Mouse (Mus musculus): Measurements from ENCODE around the gene Slpi. TPM values are rescaled to one million over a fixed set of nuclear protein-coding genes. Genes with fewer than 3 reads are reported as not detected.
"Not testable (repeated sequence)": the region's sequence is repeated elsewhere in the genome, so short reads cannot be mapped to it uniquely, and the experiment has no call there.

The Slpi gene
- polyA plus RNA-seq, 1 experiment from 2014 or later = 1.2 TPM

- Histone ChIP-seq H3K4me2 (no peak overlapping the region), H3K27me3 (peaks cover 27% of the 10 kb centered on the region), H3K9me3 (no peaks in the 10 kb centered on the region), H3K4me3 (replicated peaks) (no peak overlapping the region), H3K36me3 (no peaks in the 10 kb centered on the region), H3K27ac (no peak overlapping the region), H3K4me1 (replicated peaks) (no peaks in the 10 kb centered on the region), H3K9ac (replicated peaks) (no peak overlapping the region)
- 74% methylated on average over 11 of the region's 11 CpGs for WGBS
- ATAC-seq (ENCODE audit: insufficient number of reproducible peaks, insufficient read depth, low FRiP score, low TSS enrichment, low read depth) = no peak
These were observed 32.5 kb downstream of the Slpi start for GRCm38 (mm10) chr2:164356177-164356967.

- H3K27me3 ChIP-seq = peaks cover 15% of the 10 kb centered on the region
- H3K36me3 ChIP-seq = no peaks in the 10 kb centered on the region
- WGBS = 89% methylated on average over 11 of the region's 11 CpGs
- H3K9ac ChIP-seq (replicated peaks) = no peak overlapping the region
- H3K4me2 ChIP-seq = no peak overlapping the region
- no peaks in the 10 kb centered on the region for H3K4me1 ChIP-seq (replicated peaks)
- no peaks in the 10 kb centered on the region for H3K9me3 ChIP-seq
- no peak overlapping the region for H3K4me3 ChIP-seq (replicated peaks)
- no peak overlapping the region for H3K27ac ChIP-seq
- ATAC-seq (ENCODE audit: insufficient number of reproducible peaks, insufficient read depth, low FRiP score, low TSS enrichment, low read depth) = no peak
These were observed 35.5 kb downstream of the Slpi start for GRCm38 (mm10) chr2:164353356-164353755.

- Histone ChIP-seq H3K27me3 (peaks cover 15% of the 10 kb centered on the region), H3K9me3 (no peaks in the 10 kb centered on the region), H3K9ac (replicated peaks) (no peak overlapping the region), H3K4me1 (replicated peaks) (no peaks in the 10 kb centered on the region), H3K27ac (no peak overlapping the region), H3K4me2 (no peak overlapping the region), H3K36me3 (no peaks in the 10 kb centered on the region), H3K4me3 (replicated peaks) (no peak overlapping the region)
- no peak for ATAC-seq (ENCODE audit: insufficient number of reproducible peaks, insufficient read depth, low FRiP score, low TSS enrichment, low read depth)
- WGBS = 88% methylated on average over 3 of the region's 3 CpGs
These were observed 36.2 kb downstream of the Slpi start for GRCm38 (mm10) chr2:164352697-164353096.

GRCm38 (mm10) chr2:164348980-164349379, 39.9 kb downstream of the Slpi start:
- Histone ChIP-seq H3K27ac (no peak overlapping the region), H3K36me3 (no peaks in the 10 kb centered on the region), H3K9me3 (no peaks in the 10 kb centered on the region), H3K4me1 (replicated peaks) (no peaks in the 10 kb centered on the region), H3K9ac (replicated peaks) (no peak overlapping the region), H3K4me3 (replicated peaks) (no peak overlapping the region), H3K4me2 (no peak overlapping the region), H3K27me3 (peaks cover 1% of the 10 kb centered on the region; the same call in 1 of the 2 replicates)
- ATAC-seq (ENCODE audit: insufficient number of reproducible peaks, insufficient read depth, low FRiP score, low TSS enrichment, low read depth) = no peak
- 90% methylated on average over 3 of the region's 3 CpGs for WGBS

DNA sequence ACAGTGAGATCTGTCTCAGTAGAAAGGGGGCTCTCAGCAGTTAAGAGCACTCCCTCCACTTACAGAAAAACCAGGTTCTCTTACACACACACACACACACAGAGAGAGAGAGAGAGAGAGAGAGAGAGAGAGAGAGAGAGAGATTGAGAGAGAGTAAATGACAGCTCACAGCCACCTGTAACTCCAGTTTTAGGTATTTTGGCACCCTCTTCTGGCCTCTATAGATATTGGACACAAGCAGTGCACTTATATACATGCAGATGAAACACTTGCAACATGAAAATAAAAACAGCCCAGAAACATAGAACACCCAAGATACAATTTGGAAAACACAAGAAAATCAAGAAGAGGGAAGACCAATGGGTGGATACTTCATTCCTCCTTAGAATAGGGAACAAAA, 41.2 kb downstream of the Slpi start:
- not testable (repeated sequence) for H3K9ac ChIP-seq (replicated peaks); ATAC-seq (ENCODE audit: insufficient number of reproducible peaks, insufficient read depth, low FRiP score, low TSS enrichment, low read depth); H3K4me3 ChIP-seq (replicated peaks); H3K36me3 ChIP-seq; H3K4me1 ChIP-seq (replicated peaks); H3K27ac ChIP-seq; H3K9me3 ChIP-seq; H3K27me3 ChIP-seq; H3K4me2 ChIP-seq

DNA sequence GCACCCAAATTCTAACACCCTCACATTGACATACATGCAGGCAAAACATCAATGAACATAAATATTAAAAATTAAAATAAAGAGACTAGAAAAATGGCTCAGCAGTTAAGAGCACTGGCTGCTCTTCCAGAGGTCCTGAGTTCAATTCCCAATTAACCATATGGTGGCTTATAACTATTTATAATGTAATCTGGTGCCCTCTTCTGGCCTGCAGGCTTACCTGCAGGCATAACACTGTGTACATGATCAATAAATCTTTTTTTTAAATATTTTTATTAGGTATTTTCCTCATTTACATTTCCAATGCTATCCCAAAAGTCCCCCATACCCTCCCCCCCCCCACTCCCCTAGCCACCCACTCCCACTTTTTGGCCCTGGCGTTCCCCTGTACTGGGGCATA, 45.2 kb downstream of the Slpi start:
- H3K4me1 ChIP-seq (replicated peaks); H3K9me3 ChIP-seq; H3K27ac ChIP-seq; H3K4me2 ChIP-seq; H3K27me3 ChIP-seq; H3K9ac ChIP-seq (replicated peaks); ATAC-seq (ENCODE audit: insufficient number of reproducible peaks, insufficient read depth, low FRiP score, low TSS enrichment, low read depth); H3K36me3 ChIP-seq; H3K4me3 ChIP-seq (replicated peaks): not testable (repeated sequence)
- 93% methylated on average over 1 of the region's 1 CpGs for WGBS

DNA sequence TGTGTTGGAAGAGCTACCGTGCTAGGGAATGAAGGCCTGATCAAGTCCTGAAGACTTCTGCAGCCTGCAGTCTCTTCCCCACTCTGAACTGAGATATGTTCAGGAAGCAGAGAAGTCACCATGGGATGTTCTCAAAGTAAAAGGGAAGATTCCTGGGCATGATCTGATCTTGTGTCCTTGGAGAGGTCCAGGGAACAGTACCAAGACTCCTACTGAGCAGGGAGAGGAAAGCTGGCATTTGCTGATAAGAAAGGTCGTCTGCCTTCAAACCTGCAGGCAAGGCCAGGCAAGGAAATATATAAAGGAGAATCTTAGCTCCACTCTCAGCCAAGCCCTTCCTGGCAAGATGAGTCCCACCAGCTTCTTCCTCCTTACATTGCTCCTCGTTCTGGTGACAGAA, 56.5 kb downstream of the Slpi start, which contains the start of gene Svs5:
TSS of gene Svs5 (plus strand) at position 301 of the 400 bp plus-strand sequence.
- not testable (repeated sequence) for ATAC-seq (ENCODE audit: insufficient number of reproducible peaks, insufficient read depth, low FRiP score, low TSS enrichment, low read depth); H3K9ac ChIP-seq (replicated peaks); H3K27me3 ChIP-seq; H3K4me2 ChIP-seq; H3K36me3 ChIP-seq; H3K9me3 ChIP-seq; H3K4me1 ChIP-seq (replicated peaks); H3K4me3 ChIP-seq (replicated peaks); H3K27ac ChIP-seq
- 83% methylated on average over 3 of the region's 3 CpGs for WGBS

GRCm38 (mm10) chr2:164320983-164321382, 67.9 kb downstream of the Slpi start:
- H3K9me3 ChIP-seq = no peaks in the 10 kb centered on the region
- H3K4me3 ChIP-seq (replicated peaks) = no peak overlapping the region
- H3K4me1 ChIP-seq (replicated peaks) = no peaks in the 10 kb centered on the region
- no peak overlapping the region for H3K9ac ChIP-seq (replicated peaks)
- no peak for ATAC-seq (ENCODE audit: insufficient number of reproducible peaks, insufficient read depth, low FRiP score, low TSS enrichment, low read depth)
- no peaks in the 10 kb centered on the region for H3K27me3 ChIP-seq
- no peak overlapping the region for H3K27ac ChIP-seq
- WGBS = 84% methylated on average over 6 of the region's 6 CpGs
- no peaks in the 10 kb centered on the region for H3K36me3 ChIP-seq
- H3K4me2 ChIP-seq = no peak overlapping the region

DNA sequence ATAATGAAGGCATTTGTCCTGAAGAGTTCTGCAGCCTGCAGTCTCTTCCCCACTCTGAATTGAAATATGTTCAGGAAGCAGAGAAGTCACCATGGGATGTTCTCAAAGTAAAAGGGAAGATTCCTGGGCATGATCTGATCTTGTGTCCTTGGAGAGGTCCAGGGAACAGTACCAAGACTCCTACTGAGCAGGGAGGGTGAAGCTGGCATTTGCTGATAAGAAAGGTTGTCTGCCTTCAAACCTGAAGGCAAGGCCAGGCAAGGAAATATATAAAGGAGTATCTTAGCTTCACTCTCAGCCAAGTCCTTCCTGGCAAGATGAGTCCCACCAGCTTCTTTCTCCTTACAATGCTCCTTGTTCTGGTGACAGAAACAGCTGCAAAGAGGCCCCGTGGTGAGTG, 72.4 kb downstream of the Slpi start, which contains the start of gene Svs6:
TSS of gene Svs6 (plus strand) at position 301 of the 400 bp plus-strand sequence.
- not testable (repeated sequence) for H3K36me3 ChIP-seq; ATAC-seq (ENCODE audit: insufficient number of reproducible peaks, insufficient read depth, low FRiP score, low TSS enrichment, low read depth); H3K9me3 ChIP-seq; H3K4me3 ChIP-seq (replicated peaks); H3K4me1 ChIP-seq (replicated peaks); H3K27ac ChIP-seq; H3K4me2 ChIP-seq; H3K9ac ChIP-seq (replicated peaks); H3K27me3 ChIP-seq
- WGBS = 83% methylated on average over 1 of the region's 1 CpGs

GRCm38 (mm10) chr2:164315460-164315859, 73.4 kb downstream of the Slpi start:
- not testable (repeated sequence) for H3K4me1 ChIP-seq (replicated peaks); H3K4me3 ChIP-seq (replicated peaks); H3K36me3 ChIP-seq; H3K9me3 ChIP-seq; H3K27me3 ChIP-seq; H3K9ac ChIP-seq (replicated peaks); ATAC-seq (ENCODE audit: insufficient number of reproducible peaks, insufficient read depth, low FRiP score, low TSS enrichment, low read depth); H3K27ac ChIP-seq; H3K4me2 ChIP-seq

- 84% methylated on average over 5 of the region's 5 CpGs for WGBS
- H3K4me2 ChIP-seq = no peak overlapping the region
- no peak for ATAC-seq (ENCODE audit: insufficient number of reproducible peaks, insufficient read depth, low FRiP score, low TSS enrichment, low read depth)
- no peak overlapping the region for H3K4me3 ChIP-seq (replicated peaks)
- no peak overlapping the region for H3K9ac ChIP-seq (replicated peaks)
- H3K4me1 ChIP-seq (replicated peaks) = no peaks in the 10 kb centered on the region
- no peaks in the 10 kb centered on the region for H3K27me3 ChIP-seq
- no peak overlapping the region for H3K27ac ChIP-seq
- no peaks in the 10 kb centered on the region for H3K9me3 ChIP-seq
- no peaks in the 10 kb centered on the region for H3K36me3 ChIP-seq
These were observed 76.3 kb downstream of the Slpi start for GRCm38 (mm10) chr2:164312599-164312998.
